Mouse (Mus musculus) 3T3-L1 (cell line): Measurements from ENCODE around the gene Ccn1.
A peak's percentile ranks its signal among the peaks of the same experiment; 100 is the strongest.

ENCODE experiments used
- DNase-seq: peaks from one replicate; pipeline ENCODE4 v3.0.0-alpha.2; 2015; ENCODE audit warnings: low read depth, low spot score

Ccn1 gene

GRCm38 (mm10) chr3:145619621-145620365, 30.0 kb downstream of the Ccn1 start:
- no peak for DNase-seq

DNA sequence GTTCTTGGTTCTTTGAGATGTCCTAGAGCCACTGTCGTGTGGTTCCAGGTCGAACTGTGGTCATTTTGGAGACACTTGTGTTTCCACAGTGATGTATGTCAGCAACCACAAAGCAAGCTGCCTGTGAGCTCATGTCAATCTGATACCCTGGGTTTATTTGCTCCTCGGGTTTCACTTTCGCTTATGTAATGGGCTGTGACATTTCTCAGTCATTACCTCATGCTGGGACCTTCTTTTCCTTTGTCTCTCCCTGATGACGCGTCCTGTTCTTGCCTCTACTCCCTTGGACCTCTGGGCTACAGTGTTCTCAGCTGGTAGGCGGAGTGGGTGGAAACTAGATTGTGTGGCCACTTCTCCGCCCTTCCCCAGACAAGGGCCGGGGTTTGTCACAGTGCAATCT, 31.5 kb downstream of the Ccn1 start:
- peak; percentile 75 for DNase-seq

DNA sequence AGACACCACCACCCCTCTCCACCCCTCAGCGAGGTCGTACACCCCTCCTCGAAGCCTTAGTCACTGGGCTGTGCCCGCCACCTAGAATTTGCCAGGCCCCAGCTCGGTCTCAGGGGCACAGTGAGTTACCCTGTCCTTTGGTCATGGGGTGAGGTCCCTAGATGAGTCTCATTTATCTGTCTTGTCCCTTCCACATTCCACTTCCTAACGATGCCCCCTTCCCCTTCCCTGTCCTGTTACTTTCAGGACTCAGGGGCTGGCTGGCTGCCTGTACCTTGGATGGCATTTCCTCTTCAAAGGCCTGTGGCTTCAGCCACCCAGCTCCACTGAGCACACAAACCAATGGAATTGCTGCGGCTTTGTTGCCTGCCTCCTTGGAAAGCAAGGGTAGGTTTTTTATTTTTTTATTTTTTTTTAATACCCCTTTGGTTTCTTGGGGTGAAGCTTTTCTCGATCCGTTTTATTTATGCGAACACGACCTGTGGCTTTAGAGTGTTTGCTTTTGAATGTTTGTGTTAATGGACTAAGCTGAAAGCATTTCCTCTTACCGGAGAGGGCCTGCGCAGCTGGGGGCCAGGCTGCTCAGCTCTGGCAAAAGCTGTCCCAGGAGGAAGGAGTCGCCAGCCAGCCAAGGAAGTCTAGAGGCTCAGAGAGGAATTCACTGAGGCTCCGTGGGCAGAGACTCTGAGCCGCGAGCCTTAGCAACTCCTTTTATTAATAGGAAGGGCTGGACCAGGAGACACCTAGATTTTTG, 35.2 kb downstream of the Ccn1 start:
- peak; percentile 33 for DNase-seq

- DNase-seq, result no peak
Measured at GRCm38 (mm10) chr3:145613234-145613633, 36.5 kb downstream of the Ccn1 start.

GRCm38 (mm10) chr3:145612662-145613061, 37.1 kb downstream of the Ccn1 start:
- peak; percentile 44 for DNase-seq

- DNase-seq, result no peak
Measured at GRCm38 (mm10) chr3:145608320-145608719, 41.5 kb downstream of the Ccn1 start.

DNA sequence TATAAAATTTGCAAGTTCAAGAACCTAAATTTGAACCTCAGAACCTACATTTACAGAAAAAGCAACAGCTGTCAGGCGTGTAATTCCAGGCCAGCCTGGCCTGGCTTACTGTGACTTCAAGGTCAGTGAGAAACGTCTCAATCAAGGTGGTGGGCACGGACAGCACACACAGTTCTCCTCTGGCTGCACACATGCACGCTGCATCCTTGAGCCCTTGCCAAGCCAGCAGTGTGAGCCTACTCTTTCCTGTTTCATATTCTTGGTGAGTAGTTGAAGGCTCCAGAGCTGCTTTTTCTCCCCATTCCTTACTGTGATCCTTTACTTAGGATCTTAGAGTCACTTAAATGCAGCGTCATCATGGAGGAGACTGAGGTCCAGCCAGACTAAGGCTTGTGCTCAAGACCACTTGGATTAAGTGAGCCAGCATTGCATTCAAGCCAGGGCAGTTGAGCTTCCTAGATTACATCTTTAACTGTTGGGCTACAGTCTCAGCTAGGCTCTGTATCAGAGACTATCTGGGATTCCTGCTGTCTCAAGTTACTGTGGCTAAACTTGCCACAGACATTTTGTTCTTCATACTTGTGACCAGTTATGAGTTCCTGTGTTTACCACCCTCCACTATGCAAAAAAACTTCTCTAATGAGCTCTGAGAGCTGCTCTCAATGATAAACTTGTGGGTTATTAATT, 44.2 kb downstream of the Ccn1 start:
- no peak for DNase-seq

- DNase-seq, result peak; percentile 9
Measured at GRCm38 (mm10) chr3:145602410-145603206, 47.2 kb downstream of the Ccn1 start.

DNA sequence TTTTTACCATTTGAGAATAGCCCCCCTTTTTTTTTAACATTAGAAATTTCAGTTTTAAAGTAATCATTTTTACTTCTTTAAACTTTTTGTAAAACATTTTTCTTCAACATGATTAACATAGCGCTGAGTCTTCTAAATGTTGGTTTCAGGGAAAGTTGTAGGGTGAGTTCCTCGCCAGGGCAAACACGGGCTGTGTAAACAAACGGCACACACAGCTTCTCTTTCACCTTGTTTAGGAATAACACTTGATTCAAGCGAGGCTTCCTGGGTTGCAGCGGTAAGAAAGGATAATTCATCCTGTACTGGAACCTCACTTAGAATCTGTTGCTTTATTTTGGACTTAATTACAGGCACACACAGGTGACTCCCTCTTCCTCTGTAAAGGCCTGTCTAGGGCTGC, 48.4 kb downstream of the Ccn1 start:
- no peak for DNase-seq

DNA sequence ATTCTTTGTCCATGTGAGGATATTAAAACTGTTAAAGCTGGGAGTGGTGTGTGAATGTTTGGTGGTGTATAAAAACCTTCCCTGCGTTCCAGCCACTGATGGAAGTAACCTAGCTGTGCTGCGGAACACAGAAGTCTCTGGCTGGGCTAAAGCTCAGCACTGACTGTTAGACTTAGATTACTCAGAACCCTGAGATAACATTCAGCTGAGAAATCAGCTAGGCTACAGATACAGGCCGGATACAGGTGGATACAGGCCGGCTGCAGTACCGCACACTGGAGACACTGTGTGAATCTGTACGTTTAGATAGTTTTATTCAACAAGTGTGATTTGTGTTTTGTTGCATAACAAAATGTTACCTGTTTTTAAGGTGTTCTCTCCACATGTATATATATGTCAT, 49.0 kb downstream of the Ccn1 start:
- DNase-seq, result no peak

GRCm38 (mm10) chr3:145599059-145599458, 50.7 kb downstream of the Ccn1 start:
- no peak for DNase-seq
